Mouse (Mus musculus): Measurements from ENCODE around the gene Ubc. TPM values are rescaled to one million over a fixed set of nuclear protein-coding genes. Genes with fewer than 3 reads are reported as not detected.

Ubc gene
- polyA plus RNA-seq, 1 experiment = 1,009 TPM

GRCm38 (mm10) chr5:125407910-125408575, 18.0 kb upstream of the Ubc start:
- H3K4me3 ChIP-seq (replicated peaks; ENCODE audit: insufficient read depth, low read depth, low read length) = no peak overlapping the region
- H3K27ac ChIP-seq (ENCODE audit: insufficient read depth, low read length) = no peak overlapping the region
- no peak for DNase-seq
- WGBS = 79% methylated on average over 14 of the region's 14 CpGs
- TF ChIP-seq POLR2A (IDR thresholded peaks at IDR 0.05; ENCODE audit: borderline replicate concordance, insufficient read depth, low read length) (no peak), CTCF (IDR thresholded peaks at IDR 0.05; ENCODE audit: borderline replicate concordance, insufficient read depth, low read depth, low read length) (no peak)
- H3K4me1 ChIP-seq (ENCODE audit: control insufficient read depth, insufficient read depth, low read length) = peaks cover 3% of the 10 kb centered on the region; the same call in 1 of the 2 replicates
- no peaks in the 10 kb centered on the region for H3K27me3 ChIP-seq (ENCODE audit: control insufficient read depth, insufficient read depth, low read length)

GRCm38 (mm10) chr5:125407020-125407830, 17.2 kb upstream of the Ubc start:
- Histone ChIP-seq H3K4me3 (replicated peaks; ENCODE audit: insufficient read depth, low read depth, low read length) (peak overlapping the region; percentile 77), H3K27ac (ENCODE audit: insufficient read depth, low read length) (no peak overlapping the region), H3K4me1 (ENCODE audit: control insufficient read depth, insufficient read depth, low read length) (peaks cover 3% of the 10 kb centered on the region; the same call in 1 of the 2 replicates), H3K27me3 (ENCODE audit: control insufficient read depth, insufficient read depth, low read length) (no peaks in the 10 kb centered on the region)
- TF ChIP-seq CTCF (IDR thresholded peaks at IDR 0.05; ENCODE audit: borderline replicate concordance, insufficient read depth, low read depth, low read length) (no peak), POLR2A (IDR thresholded peaks at IDR 0.05; ENCODE audit: borderline replicate concordance, insufficient read depth, low read length) (no peak)
- WGBS = 65% methylated on average over 13 of the region's 13 CpGs
- no peak for DNase-seq

- H3K27ac ChIP-seq (ENCODE audit: insufficient read depth, low read length) = peak overlapping the region; percentile 65
- 10% methylated on average over 20 of the region's 20 CpGs for WGBS
- TF ChIP-seq POLR2A (IDR thresholded peaks at IDR 0.05; ENCODE audit: borderline replicate concordance, insufficient read depth, low read length) = no peak
- no peak for TF ChIP-seq CTCF (IDR thresholded peaks at IDR 0.05; ENCODE audit: borderline replicate concordance, insufficient read depth, low read depth, low read length)
- H3K4me3 ChIP-seq (replicated peaks; ENCODE audit: insufficient read depth, low read depth, low read length) = peak overlapping the region; percentile 77
- peak; percentile 73 to 81 for DNase-seq
- no peaks in the 10 kb centered on the region for H3K27me3 ChIP-seq (ENCODE audit: control insufficient read depth, insufficient read depth, low read length)
- peaks cover 3% of the 10 kb centered on the region; the same call in 1 of the 2 replicates for H3K4me1 ChIP-seq (ENCODE audit: control insufficient read depth, insufficient read depth, low read length)
Measured at GRCm38 (mm10) chr5:125406322-125407016, 16.5 kb upstream of the Ubc start.

GRCm38 (mm10) chr5:125405546-125406248, 15.7 kb upstream of the Ubc start:
- Histone ChIP-seq H3K27me3 (ENCODE audit: control insufficient read depth, insufficient read depth, low read length) (no peaks in the 10 kb centered on the region), H3K4me3 (replicated peaks; ENCODE audit: insufficient read depth, low read depth, low read length) (peak overlapping the region; percentile 77), H3K4me1 (ENCODE audit: control insufficient read depth, insufficient read depth, low read length) (peaks cover 3% of the 10 kb centered on the region; the same call in 1 of the 2 replicates), H3K27ac (ENCODE audit: insufficient read depth, low read length) (peak overlapping the region; percentile 80)
- 4% methylated on average over 31 of the region's 31 CpGs for WGBS
- peak; percentile 82 to 90 for DNase-seq
- TF ChIP-seq POLR2A (IDR thresholded peaks at IDR 0.05; ENCODE audit: borderline replicate concordance, insufficient read depth, low read length) = no peak
- no peak for TF ChIP-seq CTCF (IDR thresholded peaks at IDR 0.05; ENCODE audit: borderline replicate concordance, insufficient read depth, low read depth, low read length)

GRCm38 (mm10) chr5:125404903-125405545, 15.0 kb upstream of the Ubc start:
- Histone ChIP-seq H3K27ac (ENCODE audit: insufficient read depth, low read length) (peak overlapping the region; percentile 80), H3K27me3 (ENCODE audit: control insufficient read depth, insufficient read depth, low read length) (no peaks in the 10 kb centered on the region), H3K4me3 (replicated peaks; ENCODE audit: insufficient read depth, low read depth, low read length) (peak overlapping the region; percentile 77), H3K4me1 (ENCODE audit: control insufficient read depth, insufficient read depth, low read length) (peaks cover 3% of the 10 kb centered on the region; the same call in 1 of the 2 replicates)
- peak; percentile 61 to 76 for DNase-seq
- no peak for TF ChIP-seq CTCF (IDR thresholded peaks at IDR 0.05; ENCODE audit: borderline replicate concordance, insufficient read depth, low read depth, low read length)
- TF ChIP-seq POLR2A (IDR thresholded peaks at IDR 0.05; ENCODE audit: borderline replicate concordance, insufficient read depth, low read length) = no peak
- 3% methylated on average over 28 of the region's 28 CpGs for WGBS

GRCm38 (mm10) chr5:125404536-125404902, 14.5 kb upstream of the Ubc start:
- H3K27ac ChIP-seq (ENCODE audit: insufficient read depth, low read length) = peak overlapping the region; percentile 80; the same call in 1 of the 2 replicates
- TF ChIP-seq POLR2A (IDR thresholded peaks at IDR 0.05; ENCODE audit: borderline replicate concordance, insufficient read depth, low read length) = no peak
- TF ChIP-seq CTCF (IDR thresholded peaks at IDR 0.05; ENCODE audit: borderline replicate concordance, insufficient read depth, low read depth, low read length) = no peak
- H3K27me3 ChIP-seq (ENCODE audit: control insufficient read depth, insufficient read depth, low read length) = no peaks in the 10 kb centered on the region
- DNase-seq = no peak
- 13% methylated on average over 7 of the region's 7 CpGs for WGBS
- H3K4me1 ChIP-seq (ENCODE audit: control insufficient read depth, insufficient read depth, low read length) = peaks cover 3% of the 10 kb centered on the region; the same call in 1 of the 2 replicates
- peak overlapping the region; percentile 77 for H3K4me3 ChIP-seq (replicated peaks; ENCODE audit: insufficient read depth, low read depth, low read length)
